Mouse (Mus musculus) G1E (cell line): ENCODE measurements at regions not wholly inside any gene's neighbourhood (a gene's known extent, or its start where the extent isn't known, plus 50 kb on each side); places are given as distances from the start of the nearest gene placed in this dataset.

Source experiments
- ATAC-seq: 2 replicates; pipeline ENCODE4 v1.8.0; 2016; ENCODE audit warnings: mild to moderate bottlenecking; ENCODE audit not compliant: insufficient number of reproducible peaks, poor library complexity, low FRiP score, severe bottlenecking; ENCODE audit errors: extremely low read depth
- DNase-seq: peaks from one replicate; pipeline ENCODE4 v3.0.0; 2012; ENCODE audit warnings: low spot score
- H3K27me3 ChIP-seq: 2 replicates; pipeline ENCODE4 v1.6.1; 2012; ENCODE audit warnings: mild to moderate bottlenecking, low read length, inconsistent platforms; ENCODE audit not compliant: insufficient read depth
- H3K36me3 ChIP-seq: replicated peaks from 2 replicates; pipeline ENCODE3; 2012; ENCODE audit warnings: mild to moderate bottlenecking, inconsistent platforms
- H3K4me1 ChIP-seq: 2 replicates; pipeline ENCODE4 v1.6.1; 2012; ENCODE audit warnings: low read depth, low read length, inconsistent platforms, mixed read lengths; ENCODE audit not compliant: insufficient read depth
- H3K4me3 ChIP-seq: 2 replicates; pipeline ENCODE4 v1.5.1; 2012; ENCODE audit warnings: low read depth, mild to moderate bottlenecking, inconsistent platforms, low read length, moderate library complexity, mixed read lengths
- H3K9me3 ChIP-seq: replicated peaks from 2 replicates; pipeline ENCODE4 v1.6.1; 2012; ENCODE audit warnings: inconsistent platforms
- CTCF ChIP-seq: IDR thresholded peaks from 2 replicates; pipeline ENCODE4 v1.5.1; 2012; ENCODE audit warnings: low read depth, low read length, inconsistent platforms, mixed read lengths
- GATA1 ChIP-seq: IDR thresholded peaks from 2 replicates; pipeline ENCODE4 v1.6.1; 2012; ENCODE audit warnings: borderline replicate concordance, low read length, inconsistent platforms, mixed read lengths
- GATA2 ChIP-seq: IDR thresholded peaks from 2 replicates; pipeline ENCODE4 v1.6.1; 2012; ENCODE audit warnings: low read depth, low read length, inconsistent platforms, borderline replicate concordance
- POLR2AphosphoS5 ChIP-seq: IDR thresholded peaks from 2 replicates; pipeline ENCODE4 v1.6.1; 2012; ENCODE audit warnings: low read depth, low read length, inconsistent platforms; ENCODE audit not compliant: insufficient replicate concordance
- TAL1 ChIP-seq: conservative IDR thresholded peaks from 2 replicates; pipeline ENCODE4 v1.6.1; 2012; ENCODE audit warnings: low read depth, low read length, inconsistent platforms, mixed read lengths

- ATAC-seq: no peak
These were observed 457.1 kb downstream of the Pid1 start for GRCm38 (mm10) chr1:83906906-83907305.

GRCm38 (mm10) chr1:83900135-83900534 lies 463.8 kb downstream of the Pid1 start:
- no peak for ATAC-seq
- no peaks in the 10 kb centered on the region for H3K4me1 ChIP-seq
- no peaks in the 10 kb centered on the region for H3K36me3 ChIP-seq
- TF ChIP-seq GATA2 (no peak), POLR2AphosphoS5 (no peak), CTCF (no peak), GATA1 (no peak), TAL1 (no peak)
- DNase-seq: no peak
- peaks cover 13% of the 10 kb centered on the region for H3K9me3 ChIP-seq
- H3K27me3 ChIP-seq: no peaks in the 10 kb centered on the region
- H3K4me3 ChIP-seq: no peak overlapping the region

More at GRCm38 (mm10) chr1:83906906-83907305, 457.1 kb downstream of the Pid1 start:
- H3K36me3 ChIP-seq: no peaks in the 10 kb centered on the region
- no peak for TF ChIP-seq CTCF
- no peak for TF ChIP-seq GATA1
- no peak for TF ChIP-seq POLR2AphosphoS5
- no peak for TF ChIP-seq GATA2
- H3K4me3 ChIP-seq: no peak overlapping the region
- no peaks in the 10 kb centered on the region for H3K4me1 ChIP-seq
- DNase-seq: no peak
- peaks cover 11% of the 10 kb centered on the region for H3K9me3 ChIP-seq
- no peaks in the 10 kb centered on the region for H3K27me3 ChIP-seq

- Histone ChIP-seq H3K27me3 (no peaks in the 10 kb centered on the region), H3K36me3 (no peaks in the 10 kb centered on the region), H3K4me3 (no peak overlapping the region), H3K9me3 (peaks cover 14% of the 10 kb centered on the region), H3K4me1 (no peaks in the 10 kb centered on the region)
- DNase-seq (no peak), ATAC-seq (no peak)
- no peak for TF ChIP-seq GATA2
- no peak for TF ChIP-seq CTCF
- no peak for TF ChIP-seq GATA1
- no peak for TF ChIP-seq TAL1
- TF ChIP-seq POLR2AphosphoS5: no peak
These were observed 467.3 kb downstream of the Pid1 start for GRCm38 (mm10) chr1:83896650-83897049.

- ATAC-seq (no peak), DNase-seq (no peak)
- Histone ChIP-seq H3K4me1 (no peaks in the 10 kb centered on the region), H3K4me3 (no peak overlapping the region), H3K27me3 (no peaks in the 10 kb centered on the region), H3K36me3 (no peaks in the 10 kb centered on the region), H3K9me3 (peaks cover 9% of the 10 kb centered on the region)
- TF ChIP-seq GATA1 (no peak), CTCF (no peak), POLR2AphosphoS5 (no peak), GATA2 (no peak), TAL1 (no peak)
These were observed 471.1 kb upstream of the Sphkap start for GRCm38 (mm10) chr1:83879109-83879399.

- Histone ChIP-seq H3K9me3 (peaks cover 9% of the 10 kb centered on the region), H3K4me1 (no peaks in the 10 kb centered on the region), H3K4me3 (no peak overlapping the region), H3K36me3 (no peaks in the 10 kb centered on the region), H3K27me3 (no peaks in the 10 kb centered on the region)
- DNase-seq: no peak
- no peak for ATAC-seq
- no peak for TF ChIP-seq TAL1
- no peak for TF ChIP-seq POLR2AphosphoS5
- TF ChIP-seq CTCF: no peak
- no peak for TF ChIP-seq GATA2
- TF ChIP-seq GATA1: no peak
These were observed 470.5 kb upstream of the Sphkap start for GRCm38 (mm10) chr1:83878330-83879108.

DNA sequence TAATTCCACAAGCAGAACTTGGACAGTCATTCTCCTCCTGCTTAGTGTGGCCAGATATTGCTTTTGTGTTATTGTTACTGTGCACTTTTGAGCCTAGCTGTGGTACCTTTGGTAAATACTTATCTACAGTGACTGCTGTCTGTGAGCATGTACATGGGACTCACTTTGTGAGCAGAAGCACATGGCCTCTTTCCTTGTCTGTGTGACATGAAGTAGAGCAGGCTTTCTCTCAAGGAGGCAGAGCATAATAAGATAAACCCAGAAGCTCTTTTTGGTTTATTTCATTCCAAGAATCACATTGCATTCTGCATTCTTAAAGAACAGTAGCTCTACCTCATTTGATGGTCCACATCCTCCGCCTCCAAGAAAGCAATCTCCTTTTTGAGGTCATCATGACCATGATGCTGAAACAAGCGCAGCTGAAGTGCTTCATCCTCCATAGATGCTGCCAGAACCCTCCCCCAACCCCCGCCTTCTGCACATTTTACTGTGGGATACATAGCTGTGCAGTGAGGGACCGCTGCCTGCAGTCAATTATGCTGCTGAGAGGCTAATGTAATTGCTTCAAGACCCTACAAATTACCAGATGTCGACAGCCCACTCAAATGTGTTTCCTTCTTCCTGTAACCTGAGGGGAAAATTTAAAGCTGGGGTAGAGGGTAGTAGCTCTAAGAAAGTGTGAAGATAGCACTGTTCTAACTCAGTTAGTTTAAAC lies 463.0 kb upstream of the Sphkap start:
- no peaks in the 10 kb centered on the region for H3K27me3 ChIP-seq
- DNase-seq (no peak), ATAC-seq (no peak)
- no peaks in the 10 kb centered on the region for H3K36me3 ChIP-seq
- no peaks in the 10 kb centered on the region for H3K4me1 ChIP-seq
- no peak overlapping the region for H3K4me3 ChIP-seq
- H3K9me3 ChIP-seq: peaks cover 25% of the 10 kb centered on the region
- TF ChIP-seq GATA1: no peak
- no peak for TF ChIP-seq TAL1
- no peak for TF ChIP-seq CTCF
- no peak for TF ChIP-seq GATA2
- no peak for TF ChIP-seq POLR2AphosphoS5
